Mouse (Mus musculus) limb, embryonic 12.5 days (tissue): ENCODE data around the gene Ptpru. TPM values are rescaled to one million over a fixed set of nuclear protein-coding genes. Genes with fewer than 3 reads are reported as not detected.
A peak's percentile ranks its signal among the peaks of the same experiment; 100 is the strongest.

Experiments used
- ATAC-seq: fragments of 200-750 bp; cut with Nextera tagmentation; 2 replicates; pipeline ENCODE4 v1.8.0; 2017; ENCODE audit warnings: low read depth, moderate TSS enrichment; ENCODE audit not compliant: insufficient number of reproducible peaks, insufficient read depth, low FRiP score, low TSS enrichment
- H3K27ac ChIP-seq: fragments of 300-500 bp; sonication (generic); 2 replicates; pipeline ENCODE4 v1.5.1; 2016; ENCODE audit warnings: mild to moderate bottlenecking, moderate library complexity
- H3K27me3 ChIP-seq: fragments of 300-500 bp; sonication (generic); 2 replicates; pipeline ENCODE4 v1.6.1; 2016; ENCODE audit warnings: mild to moderate bottlenecking, moderate library complexity
- H3K36me3 ChIP-seq: fragments of 300-500 bp; sonication (generic); 2 replicates; pipeline ENCODE4 v1.6.1; 2016; ENCODE audit warnings: mild to moderate bottlenecking, moderate library complexity
- H3K4me1 ChIP-seq: fragments of 300-500 bp; sonication (generic); replicated peaks from 2 replicates; pipeline ENCODE4 v1.6.1; 2016
- H3K4me2 ChIP-seq: fragments of 300-500 bp; sonication (generic); 2 replicates; pipeline ENCODE4 v1.6.1; 2016; ENCODE audit warnings: mild to moderate bottlenecking, moderate library complexity
- H3K4me3 ChIP-seq: fragments of 300-500 bp; sonication (generic); replicated peaks from 2 replicates; pipeline ENCODE4 v1.5.1; 2016; ENCODE audit warnings: mild to moderate bottlenecking
- H3K9ac ChIP-seq: fragments of 300-500 bp; sonication (generic); replicated peaks from 2 replicates; pipeline ENCODE4 v1.6.1; 2016; ENCODE audit warnings: mild to moderate bottlenecking, moderate library complexity
- H3K9me3 ChIP-seq: fragments of 300-500 bp; sonication (generic); 2 replicates; pipeline ENCODE4 v1.6.1; 2016; ENCODE audit warnings: mild to moderate bottlenecking, moderate library complexity
- WGBS: fragments of 180-500 bp; shearing (Covaris S2); methylation state at CpG from one replicate; pipeline ENCODE4 v1.1.7; 2016; 5-methylcytosine and 5-hydroxymethylcytosine counted together
- polyA plus RNA-seq: library from polyadenylated mRNA; unstranded; fragments of >200 nt; fragmentation: Nextera tagmentation; extraction: Ambion mirVana; gene quantifications from 2 replicates; pipeline ENCODE4 v1.2.1, GENCODE M21; 2016

Gene Ptpru
- polyA plus RNA-seq = 18.0 and 19.8 TPM in 2 replicates

DNA sequence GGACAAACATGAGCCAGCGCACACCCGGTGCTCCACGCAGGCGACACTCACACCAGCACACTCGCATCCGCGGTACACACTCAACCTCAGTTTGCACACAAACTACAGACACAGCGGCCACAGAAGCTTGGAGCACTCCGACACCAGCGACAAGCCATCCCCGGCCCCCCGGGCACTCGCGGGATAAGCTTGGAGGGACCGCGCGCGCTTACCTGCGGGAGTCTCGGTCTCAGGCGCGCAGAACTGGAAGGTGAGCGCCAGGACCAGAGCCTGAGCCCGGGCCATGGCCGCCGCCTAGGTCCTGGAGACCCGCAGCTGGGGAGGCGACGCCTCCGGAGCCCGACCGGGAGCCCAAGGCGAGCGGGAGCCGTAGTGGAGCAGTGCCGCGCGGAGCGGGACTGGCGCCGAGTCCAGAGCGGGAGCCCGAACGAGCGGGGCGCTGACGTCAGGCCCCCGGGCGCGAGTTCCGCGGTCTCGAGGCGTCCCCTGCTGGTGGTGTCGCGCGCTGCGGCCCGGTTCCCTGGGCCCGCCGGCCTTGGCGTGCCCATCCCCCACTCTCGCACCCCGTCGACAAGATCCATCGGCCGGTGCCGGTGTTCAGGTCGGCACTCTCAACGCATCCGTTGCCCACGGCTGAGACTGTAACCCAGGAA lies at the start of gene Ptpru:
Ptpru (minus strand) TSS at position 417 of the 653 bp plus-strand sequence.
- Histone ChIP-seq H3K4me3 (peak within 1 kb of the TSS; percentile 71), H3K4me2 (peak within 1 kb of the TSS; percentile 98), H3K9ac (peak within 1 kb of the TSS; percentile 84), H3K4me1 (peaks cover 39% of the 10 kb centered on the region), H3K27ac (no peak within 1 kb of the TSS), H3K36me3 (no peaks in the 10 kb centered on the region), H3K27me3 (peaks cover 50% of the 10 kb centered on the region), H3K9me3 (no peaks in the 10 kb centered on the region)
- peak; percentile 61 for ATAC-seq
- under 1% methylated on average over 57 of the region's 72 CpGs for WGBS

DNA sequence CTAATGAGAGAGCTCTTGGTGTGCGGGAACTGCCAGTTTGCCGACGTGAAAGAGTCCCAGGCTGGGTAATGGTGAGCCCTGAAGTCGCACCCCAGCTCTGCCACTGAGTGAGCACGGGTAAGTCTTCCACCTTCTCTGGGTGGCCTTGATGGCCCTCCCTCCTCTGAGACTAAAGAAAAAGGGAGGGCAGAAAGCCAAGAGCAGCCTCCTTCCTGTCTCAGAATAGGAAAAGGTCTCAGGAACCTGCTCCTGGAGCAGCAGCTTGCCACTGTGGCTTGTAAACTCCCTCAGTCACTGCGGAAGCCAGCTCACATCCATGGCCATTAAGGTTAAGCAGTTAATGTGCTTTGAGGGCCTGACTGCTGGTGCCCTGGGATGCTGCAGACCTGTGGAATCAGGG lies 47.3 kb upstream of the Ptpru start:
- Histone ChIP-seq H3K4me3 (no peak overlapping the region), H3K4me2 (no peak overlapping the region), H3K9me3 (no peaks in the 10 kb centered on the region), H3K36me3 (peaks cover 38% of the 10 kb centered on the region), H3K27ac (no peak overlapping the region), H3K4me1 (peaks cover 24% of the 10 kb centered on the region), H3K9ac (no peak overlapping the region), H3K27me3 (no peaks in the 10 kb centered on the region)
- WGBS = 77% methylated on average over 6 of the region's 6 CpGs
- no peak for ATAC-seq

DNA sequence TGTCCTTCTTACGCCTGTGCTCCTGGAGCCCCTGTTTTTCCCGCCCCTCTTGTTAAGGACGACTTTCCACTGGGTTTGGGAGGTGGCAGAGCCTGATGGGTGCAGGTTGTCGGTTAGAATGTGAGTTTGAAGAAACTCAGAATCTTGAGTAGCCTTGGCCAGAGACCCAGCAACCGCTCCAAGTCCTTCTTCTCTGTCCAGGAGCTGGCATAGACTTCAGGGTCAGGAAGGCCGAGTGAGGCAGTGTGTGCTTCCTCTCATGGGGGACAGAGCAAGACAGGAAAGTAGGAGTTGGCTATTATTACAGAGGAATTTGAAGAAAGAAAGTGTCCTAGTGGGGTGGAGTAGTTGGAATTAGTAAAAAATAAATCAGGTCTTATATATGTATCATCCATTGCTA lies 45.5 kb upstream of the Ptpru start:
- Histone ChIP-seq H3K4me1 (peaks cover 15% of the 10 kb centered on the region), H3K36me3 (peaks cover 38% of the 10 kb centered on the region), H3K9ac (no peak overlapping the region), H3K27me3 (no peaks in the 10 kb centered on the region), H3K9me3 (no peaks in the 10 kb centered on the region), H3K4me2 (no peak overlapping the region), H3K4me3 (no peak overlapping the region), H3K27ac (no peak overlapping the region)
- no peak for ATAC-seq
- WGBS = 79% methylated on average over 6 of the region's 6 CpGs

DNA sequence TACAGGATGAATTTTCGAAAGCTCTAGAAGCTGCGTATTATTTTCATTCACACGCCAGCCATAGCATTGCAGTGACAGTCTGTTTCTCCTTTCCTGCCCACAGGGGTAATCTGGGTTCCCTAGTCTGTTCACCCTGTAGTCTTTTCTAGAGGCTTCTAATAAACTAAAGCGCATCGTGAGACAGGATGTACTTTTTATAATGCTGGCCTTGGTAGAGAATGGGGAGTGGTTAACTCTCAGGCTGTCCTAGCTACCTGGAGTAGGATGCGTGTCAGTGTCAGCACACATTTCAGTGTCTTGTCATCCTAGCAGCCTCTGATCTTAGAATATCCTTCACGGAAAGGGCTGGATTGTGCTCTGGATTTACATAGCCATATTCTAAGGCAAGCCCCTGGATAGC lies 43.2 kb upstream of the Ptpru start:
- H3K4me3 ChIP-seq = no peak overlapping the region
- H3K9ac ChIP-seq = no peak overlapping the region
- no peak overlapping the region for H3K4me2 ChIP-seq
- H3K36me3 ChIP-seq = peaks cover 20% of the 10 kb centered on the region
- peak overlapping the region; percentile 41; the same call in 1 of the 2 replicates for H3K27ac ChIP-seq
- ATAC-seq = no peak
- no peaks in the 10 kb centered on the region for H3K27me3 ChIP-seq
- H3K9me3 ChIP-seq = no peaks in the 10 kb centered on the region
- peaks cover 33% of the 10 kb centered on the region for H3K4me1 ChIP-seq
- WGBS = 88% methylated on average over 7 of the region's 7 CpGs

DNA sequence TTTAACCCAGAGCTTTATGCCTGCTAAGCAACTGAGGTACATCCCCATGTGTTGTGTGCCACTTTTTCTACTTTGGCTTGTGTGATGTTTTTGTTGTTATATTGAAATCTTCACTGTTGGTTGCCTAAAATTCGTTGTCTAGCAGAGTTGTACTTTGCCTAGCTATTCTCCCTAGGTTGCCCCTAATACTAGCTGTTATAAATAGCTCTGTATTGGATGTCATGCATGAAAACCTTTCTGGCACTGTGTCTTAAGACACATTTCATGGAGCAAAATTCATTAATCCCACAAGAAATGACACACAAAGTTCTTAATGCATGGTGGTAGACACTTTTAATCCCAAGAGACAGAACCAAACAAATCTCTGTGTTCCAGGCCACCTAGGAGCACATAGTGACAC lies 41.6 kb upstream of the Ptpru start:
- Histone ChIP-seq H3K4me1 (peaks cover 45% of the 10 kb centered on the region), H3K4me2 (no peak overlapping the region)

DNA sequence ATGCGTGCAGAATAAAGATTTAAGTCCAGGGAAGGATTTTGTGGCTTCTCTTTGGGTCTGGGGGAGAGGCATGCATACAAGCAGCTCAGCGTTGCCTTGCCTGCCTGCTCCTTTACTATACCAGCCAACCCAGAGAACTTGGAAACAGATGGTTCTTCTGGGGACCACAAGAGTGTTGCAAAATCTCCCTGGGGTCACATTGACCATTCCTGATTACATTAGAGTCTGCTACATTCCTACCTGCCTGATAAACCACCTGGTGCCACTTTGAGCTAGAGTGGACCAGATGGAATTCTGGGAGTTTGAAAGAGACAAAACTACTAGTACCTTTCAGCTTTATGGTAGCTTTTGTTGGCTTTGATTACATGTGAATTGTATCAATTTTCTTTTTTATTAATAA lies 38.7 kb upstream of the Ptpru start:
- H3K4me1 ChIP-seq = peaks cover 46% of the 10 kb centered on the region
- no peak overlapping the region for H3K4me3 ChIP-seq
- 73% methylated on average over 2 of the region's 2 CpGs for WGBS
- H3K9ac ChIP-seq = no peak overlapping the region
- H3K36me3 ChIP-seq = no peaks in the 10 kb centered on the region
- H3K9me3 ChIP-seq = no peaks in the 10 kb centered on the region
- H3K27ac ChIP-seq = no peak overlapping the region
- no peaks in the 10 kb centered on the region for H3K27me3 ChIP-seq
- 0 out of 2 replicates have a peak overlapping the region, but pooled peaks have one; percentile 69 for H3K4me2 ChIP-seq
- no peak for ATAC-seq

More for the DNA sequence above, 41.6 kb upstream of the Ptpru start:
- Histone ChIP-seq H3K4me3 (no peak overlapping the region), H3K9ac (no peak overlapping the region), H3K27ac (no peak overlapping the region), H3K9me3 (no peaks in the 10 kb centered on the region), H3K27me3 (no peaks in the 10 kb centered on the region), H3K36me3 (peaks cover 5% of the 10 kb centered on the region; the same call in 1 of the 2 replicates)
- no peak for ATAC-seq
- WGBS = 71% methylated on average over 1 of the region's 1 CpGs

DNA sequence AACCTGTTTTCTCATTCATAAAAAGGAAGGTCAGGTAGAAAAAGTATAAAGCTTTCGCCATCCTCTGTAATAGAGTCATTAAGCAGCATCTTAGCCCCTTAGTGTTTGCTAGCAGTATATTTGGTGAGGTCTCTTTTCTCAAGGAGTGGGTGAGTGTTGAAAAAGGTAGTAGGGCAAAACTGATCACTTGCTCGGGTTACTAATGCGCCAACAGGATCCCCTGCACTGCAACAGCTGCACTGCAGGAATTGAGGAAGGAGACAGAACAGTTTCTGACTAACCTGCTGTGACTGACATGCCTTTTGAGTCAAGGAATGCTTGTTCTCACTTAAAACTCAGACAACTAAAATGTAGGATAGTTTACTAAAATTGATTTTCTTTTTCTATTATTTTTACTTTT lies 37.2 kb upstream of the Ptpru start:
- Histone ChIP-seq H3K9me3 (no peaks in the 10 kb centered on the region), H3K4me1 (peaks cover 40% of the 10 kb centered on the region), H3K27ac (no peak overlapping the region), H3K4me3 (peak overlapping the region; percentile 87), H3K27me3 (no peaks in the 10 kb centered on the region), H3K4me2 (peak overlapping the region; percentile 69), H3K9ac (peak overlapping the region; percentile 100; the same call in 1 of the 2 replicates), H3K36me3 (no peaks in the 10 kb centered on the region)
- WGBS = 49% methylated on average over 3 of the region's 3 CpGs
- ATAC-seq = no peak

DNA sequence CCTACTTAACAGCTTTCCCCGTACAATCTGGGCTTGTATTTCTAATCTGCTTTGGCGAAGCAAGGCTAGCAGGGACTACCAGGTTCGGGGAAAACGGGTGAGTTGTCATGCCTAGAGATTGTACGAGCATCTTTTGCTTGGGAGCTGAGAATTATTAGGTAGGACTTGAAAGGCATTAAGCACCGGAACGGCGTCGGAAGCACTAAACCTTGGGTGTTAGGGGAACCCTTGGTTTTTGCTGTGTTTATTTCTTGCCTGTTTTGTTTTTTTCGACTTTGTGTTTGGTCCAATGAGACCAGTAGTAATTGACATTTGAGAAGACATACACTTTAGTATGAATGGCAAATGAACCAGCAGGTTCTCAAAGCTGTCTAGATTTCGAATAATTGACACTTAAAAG lies 36.5 kb upstream of the Ptpru start:
- no peaks in the 10 kb centered on the region for H3K9me3 ChIP-seq
- peak overlapping the region; percentile 100 for H3K9ac ChIP-seq
- H3K36me3 ChIP-seq = no peaks in the 10 kb centered on the region
- H3K27me3 ChIP-seq = no peaks in the 10 kb centered on the region
- H3K4me3 ChIP-seq = peak overlapping the region; percentile 87
- H3K4me2 ChIP-seq = peak overlapping the region; percentile 69
- no peak for ATAC-seq
- H3K27ac ChIP-seq = peak overlapping the region; percentile 100
- peaks cover 38% of the 10 kb centered on the region for H3K4me1 ChIP-seq
- 2% methylated on average over 11 of the region's 11 CpGs for WGBS

DNA sequence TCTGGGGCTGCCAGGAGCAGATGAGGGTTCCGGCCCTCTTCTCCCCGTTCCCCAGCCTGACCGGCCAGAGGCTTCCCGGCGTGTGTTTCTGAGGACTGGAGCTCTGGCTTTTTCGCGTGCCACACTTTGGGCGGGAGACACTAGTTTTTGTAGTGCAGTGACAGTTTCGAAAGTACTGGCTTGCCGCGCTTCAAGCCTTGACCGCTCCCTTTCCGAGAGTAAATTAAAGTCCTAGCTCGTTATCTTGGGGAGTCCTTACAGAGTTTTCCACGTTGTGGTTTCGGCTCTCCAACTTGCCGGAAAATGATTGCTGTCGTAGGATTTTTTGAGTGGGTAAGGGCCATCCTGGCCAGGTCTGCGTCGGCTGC lies 36.1 kb upstream of the Ptpru start:
- WGBS = under 1% methylated on average over 20 of the region's 20 CpGs

DNA sequence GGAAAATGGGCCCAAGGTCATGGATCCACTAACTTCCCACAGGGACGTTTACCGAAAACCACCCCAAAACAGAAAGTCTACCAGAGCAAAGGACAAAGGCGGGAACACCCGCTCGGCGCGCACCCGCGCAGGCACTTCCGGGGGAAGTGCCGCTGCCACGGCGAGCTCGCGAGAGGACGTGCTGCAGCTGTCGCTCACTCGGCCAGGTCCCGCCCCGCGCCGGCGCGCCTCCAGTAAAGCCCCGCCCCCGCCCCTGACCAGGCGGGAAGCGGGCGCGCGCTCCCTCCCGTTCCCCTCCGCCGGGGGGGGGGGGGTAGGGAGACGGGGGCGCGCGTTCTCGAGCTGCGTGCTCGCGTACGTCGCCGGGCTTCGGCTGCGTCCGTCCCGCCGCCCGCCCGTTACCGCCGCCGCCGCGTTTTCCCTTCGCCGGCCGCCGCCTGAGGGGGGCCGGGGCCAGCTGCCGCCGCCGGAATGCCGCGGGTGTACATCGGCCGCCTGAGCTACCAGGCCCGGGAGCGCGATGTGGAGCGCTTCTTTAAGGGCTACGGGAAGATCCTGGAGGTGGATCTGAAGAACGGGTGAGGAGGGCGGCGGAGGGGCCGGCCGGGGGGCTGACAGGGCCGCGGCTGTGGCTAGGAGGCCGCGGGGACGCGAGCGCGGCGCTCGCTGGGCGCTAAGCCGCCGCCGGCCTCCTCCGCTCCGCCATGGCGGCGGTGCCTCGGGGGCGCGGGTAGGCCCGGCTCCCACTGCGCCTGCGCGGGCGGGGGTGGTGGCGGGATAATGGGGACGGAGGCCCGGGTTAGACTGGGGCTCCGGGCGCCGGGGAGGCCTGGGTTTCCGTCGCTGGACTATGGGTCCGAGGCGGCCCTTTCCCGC lies 35.4 kb upstream of the Ptpru start, which contains the start of gene Srsf4:
Srsf4 (plus strand) TSS at position 325 of the 876 bp plus-strand sequence.
- Histone ChIP-seq H3K36me3 (no peaks in the 10 kb centered on the region), H3K27ac (peak within 1 kb of the TSS; percentile 100), H3K9ac (peak within 1 kb of the TSS; percentile 100), H3K4me2 (peak within 1 kb of the TSS; percentile 69), H3K4me3 (peak within 1 kb of the TSS; percentile 87), H3K4me1 (peaks cover 37% of the 10 kb centered on the region), H3K27me3 (no peaks in the 10 kb centered on the region), H3K9me3 (no peaks in the 10 kb centered on the region)
- WGBS = under 1% methylated on average over 103 of the region's 116 CpGs
- ATAC-seq = peak; percentile 93

More for the DNA sequence above, 36.1 kb upstream of the Ptpru start:
- H3K27me3 ChIP-seq = no peaks in the 10 kb centered on the region
- no peaks in the 10 kb centered on the region for H3K36me3 ChIP-seq
- H3K9ac ChIP-seq = peak overlapping the region; percentile 100
- no peaks in the 10 kb centered on the region for H3K9me3 ChIP-seq
- peak overlapping the region; percentile 100 for H3K27ac ChIP-seq
- peak overlapping the region; percentile 69 for H3K4me2 ChIP-seq
- no peak for ATAC-seq
- peak overlapping the region; percentile 87 for H3K4me3 ChIP-seq
- peaks cover 38% of the 10 kb centered on the region for H3K4me1 ChIP-seq

DNA sequence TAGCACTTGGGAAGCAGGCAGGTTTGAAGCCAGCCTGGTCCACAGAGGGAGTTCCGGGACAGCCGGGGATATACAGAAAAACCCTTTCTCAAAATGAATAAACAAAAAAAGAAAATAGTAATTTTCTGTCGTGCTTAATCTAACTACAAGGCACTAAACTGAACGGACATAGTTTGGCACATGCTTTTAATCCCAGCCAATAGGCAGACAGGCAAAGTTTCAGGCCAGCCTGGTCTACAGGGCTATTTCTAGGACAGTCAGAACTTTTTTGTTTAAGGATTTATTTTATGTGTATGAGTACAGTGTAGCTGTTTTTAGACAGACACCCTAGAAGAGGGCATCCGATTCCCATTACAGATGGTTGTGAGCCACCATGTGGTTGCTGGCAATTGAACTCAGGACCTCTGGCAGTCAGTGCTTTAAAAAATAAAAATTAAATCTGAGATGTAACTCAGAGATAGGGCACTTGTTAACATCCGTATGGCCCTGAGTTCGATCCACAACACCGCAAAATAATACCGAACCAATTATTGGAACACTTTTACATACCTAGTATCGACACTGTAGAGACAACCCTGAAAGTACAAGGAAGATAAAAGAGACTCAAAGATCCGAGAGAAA lies 34.7 kb upstream of the Ptpru start:
- H3K9me3 ChIP-seq = no peaks in the 10 kb centered on the region
- H3K9ac ChIP-seq = peak overlapping the region; percentile 72
- ATAC-seq = peak; percentile 49
- peak overlapping the region; percentile 100 for H3K27ac ChIP-seq
- H3K4me1 ChIP-seq = peaks cover 30% of the 10 kb centered on the region
- 9% methylated on average over 11 of the region's 11 CpGs for WGBS
- no peaks in the 10 kb centered on the region for H3K27me3 ChIP-seq
- H3K36me3 ChIP-seq = peaks cover 6% of the 10 kb centered on the region; the same call in 1 of the 2 replicates
- H3K4me2 ChIP-seq = peak overlapping the region; percentile 69
- peak overlapping the region; percentile 87 for H3K4me3 ChIP-seq
